Mouse (Mus musculus): ENCODE results near the gene Lrrc23.

The Lrrc23 gene

DNA sequence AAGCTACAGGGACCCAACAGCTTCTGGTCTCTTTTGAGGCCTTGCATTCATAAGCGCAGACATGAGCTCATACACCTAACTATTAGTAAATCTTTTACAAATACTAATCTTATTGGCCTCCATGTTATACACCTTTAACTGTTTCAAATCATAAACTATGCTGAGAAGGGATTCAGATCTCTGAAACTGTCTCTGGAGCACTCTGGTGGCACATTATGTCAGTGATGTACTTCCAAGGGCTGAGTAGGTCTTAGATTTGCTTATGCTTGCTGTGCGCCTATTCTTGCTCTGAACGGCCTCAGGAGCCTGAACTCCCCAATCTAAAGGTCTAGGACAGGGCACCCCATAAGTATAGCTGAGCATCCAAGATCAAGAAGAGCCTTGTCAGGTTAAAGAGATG, 37.7 kb downstream of the Lrrc23 start:
- DNase-seq (ENCODE audit: extremely low spot score), result no peak

DNA sequence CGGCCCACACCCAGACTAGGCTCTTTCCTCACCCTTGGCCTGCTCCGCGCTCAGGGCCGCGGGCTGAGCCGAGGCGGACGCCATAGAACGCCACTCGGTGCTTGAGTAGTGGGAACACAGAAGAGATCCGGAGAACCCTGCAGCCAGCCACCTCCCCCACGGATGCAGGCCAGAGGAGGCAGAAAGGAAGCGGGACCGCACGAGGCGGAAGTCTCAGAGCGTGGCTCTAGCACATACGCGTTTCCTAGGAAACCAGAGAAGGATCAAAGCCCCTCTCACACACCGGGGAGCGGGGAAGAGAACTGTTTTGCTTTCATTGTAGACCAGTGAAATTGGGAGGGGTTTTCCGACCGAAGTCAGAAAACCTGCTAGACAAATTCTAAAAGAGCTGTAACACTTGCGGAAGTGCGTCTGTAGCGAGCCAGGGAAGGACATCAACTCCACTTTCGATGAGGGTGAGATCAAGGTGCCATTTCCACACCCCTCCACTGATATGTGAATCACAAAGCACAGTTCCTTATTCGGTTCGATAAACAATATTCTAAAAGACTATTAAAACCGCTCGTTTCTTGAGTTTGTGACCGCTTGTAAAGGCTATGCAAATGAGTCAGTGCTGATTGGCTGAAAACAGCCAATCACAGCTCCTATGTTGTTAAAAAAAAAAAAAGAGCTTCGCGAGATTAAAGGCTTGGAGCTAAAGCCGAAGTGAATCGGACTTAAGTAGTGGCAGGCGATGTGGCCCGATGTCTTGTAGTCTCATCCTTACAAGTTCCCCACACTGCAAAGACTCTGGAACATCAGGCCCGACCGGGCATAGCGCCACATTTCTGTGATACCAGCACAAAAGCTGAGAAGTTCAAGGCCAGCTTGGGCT, 38.4 kb downstream of the Lrrc23 start, which contains the start of gene Grcc10:
Gene Grcc10, minus strand, starts transcription at position 487 of the 874 bp plus-strand sequence.
- peak; percentile 95 for DNase-seq (ENCODE audit: extremely low spot score)

DNA sequence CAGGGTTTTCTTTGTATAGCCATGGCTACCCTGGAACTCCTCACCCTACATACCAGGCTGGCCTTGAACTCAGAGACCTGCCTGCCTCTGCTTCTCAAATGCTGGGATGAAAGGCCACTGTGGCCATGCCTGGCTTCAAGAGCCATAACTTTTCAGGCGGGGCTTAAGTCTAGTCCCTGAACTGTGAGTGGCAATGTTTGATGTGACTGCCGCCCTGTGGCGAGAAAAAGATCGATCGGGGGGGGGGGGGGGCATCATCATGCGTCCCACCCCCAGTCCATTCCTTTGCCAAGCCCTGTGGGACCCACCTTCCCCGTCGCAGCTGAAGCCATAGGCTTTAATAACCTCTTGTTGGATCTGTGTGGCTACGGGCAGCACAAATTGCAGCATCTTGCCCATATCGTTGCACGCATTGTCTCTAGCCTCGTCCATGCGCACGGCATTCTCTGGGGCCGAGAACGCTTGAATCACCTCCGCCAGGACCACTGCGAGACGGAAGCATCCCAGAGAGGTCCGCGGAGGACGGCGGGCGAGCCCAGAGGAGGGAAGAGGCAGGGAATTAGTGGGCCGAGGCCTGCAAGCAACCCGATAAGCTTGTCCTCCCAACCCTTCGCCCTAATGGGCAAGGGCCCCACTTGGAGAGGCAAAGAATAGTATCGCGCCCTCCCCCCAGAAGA, 39.2 kb downstream of the Lrrc23 start:
- DNase-seq (ENCODE audit: extremely low spot score), result no peak

DNA sequence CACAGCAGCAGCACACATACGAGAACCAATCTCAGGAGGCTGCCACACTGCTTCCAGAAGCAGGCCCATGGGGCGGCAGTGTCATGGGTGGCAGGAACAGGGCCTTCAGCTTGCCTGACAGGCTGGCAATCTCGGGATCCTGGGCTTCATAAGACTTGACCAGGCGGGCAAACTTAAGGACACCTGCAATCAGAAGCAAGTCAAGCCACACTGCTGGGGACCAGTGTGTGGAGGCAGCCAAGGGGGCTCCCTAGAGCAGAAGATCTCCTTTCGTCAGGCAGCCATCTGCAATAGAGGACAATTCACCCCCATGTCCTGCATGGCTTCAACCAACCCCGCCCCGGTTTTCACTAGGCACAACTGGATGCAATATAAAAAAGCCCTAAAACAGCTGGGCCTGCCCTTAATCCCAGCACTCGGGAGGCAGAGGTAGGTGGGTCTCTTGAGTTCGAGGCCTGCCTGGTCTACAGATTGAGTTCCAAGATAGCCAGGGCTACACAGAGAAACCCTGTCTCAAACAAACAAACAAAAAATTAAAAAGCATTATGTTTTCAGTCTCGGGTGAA, 40.2 kb downstream of the Lrrc23 start:
- DNase-seq (ENCODE audit: extremely low spot score), result no peak

DNA sequence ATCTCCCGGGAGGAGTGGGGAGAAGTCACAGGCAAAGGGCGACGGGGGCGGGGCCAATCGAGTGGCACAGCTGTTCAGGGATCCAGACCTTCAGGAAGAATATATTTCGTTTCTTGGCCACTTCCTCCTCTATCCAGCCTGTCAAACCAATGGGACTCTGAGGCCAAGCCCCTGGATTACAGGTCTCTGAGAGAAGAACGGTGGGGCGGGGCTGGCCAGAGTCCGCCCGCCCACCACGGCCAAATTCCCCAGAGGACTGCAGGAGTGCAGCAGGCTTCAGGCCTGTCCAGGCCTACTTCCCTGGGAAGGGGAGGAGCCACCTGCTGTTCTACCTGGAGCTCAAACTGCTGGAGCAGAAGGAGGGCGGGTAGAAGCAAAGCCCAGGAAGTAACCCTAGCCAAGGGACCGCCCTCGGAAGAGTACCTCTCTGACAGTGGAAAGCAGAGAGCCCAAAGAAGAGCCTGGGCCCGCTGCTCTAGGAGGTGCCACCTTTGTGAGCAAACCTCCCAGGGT, 41.0 kb downstream of the Lrrc23 start, which contains the start of gene Ptpn6:
Gene Ptpn6, minus strand, starts transcription at position 204 of the 513 bp plus-strand sequence.
- DNase-seq (ENCODE audit: extremely low spot score), result peak; percentile 54

DNA sequence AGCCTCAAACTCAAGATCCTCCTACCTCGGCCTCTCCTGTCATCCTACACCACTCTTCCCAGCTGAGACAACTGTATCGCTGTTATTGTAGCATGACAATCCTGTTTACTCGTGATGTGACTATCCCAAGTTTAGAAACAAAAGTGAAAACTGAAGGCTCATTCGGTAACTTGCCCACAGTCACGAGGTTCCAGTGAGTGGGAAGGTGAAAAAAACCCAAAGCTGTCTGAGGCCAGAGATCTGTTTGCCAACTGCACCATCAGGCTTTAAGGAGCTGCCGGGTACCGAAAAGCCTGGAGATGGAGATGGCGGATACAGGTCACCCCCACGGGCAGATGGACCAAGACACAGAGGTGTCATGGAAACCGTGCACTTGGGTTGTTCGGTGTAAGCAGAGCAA, 42.5 kb downstream of the Lrrc23 start:
- no peak for DNase-seq (ENCODE audit: extremely low spot score)

DNA sequence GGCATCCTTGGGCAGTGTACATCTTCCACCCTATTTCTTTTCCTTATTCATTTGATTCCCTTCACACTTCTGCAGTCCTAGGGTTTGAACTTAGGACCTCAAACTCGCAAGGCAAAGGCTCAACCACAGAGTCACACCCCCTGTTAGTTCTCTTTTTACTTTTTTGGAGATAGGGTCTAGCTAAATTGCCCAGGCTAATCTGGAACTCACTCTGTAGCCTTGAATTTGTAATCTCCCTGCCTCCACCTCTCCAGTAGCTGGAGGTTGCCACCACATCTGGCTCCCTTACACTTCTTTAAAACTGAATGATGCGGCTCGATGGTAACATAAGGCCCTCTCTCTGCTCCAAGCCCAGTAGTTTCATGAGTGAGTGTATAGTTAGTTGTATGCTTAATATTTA, 45.1 kb downstream of the Lrrc23 start:
- DNase-seq (ENCODE audit: extremely low spot score), result no peak

DNA sequence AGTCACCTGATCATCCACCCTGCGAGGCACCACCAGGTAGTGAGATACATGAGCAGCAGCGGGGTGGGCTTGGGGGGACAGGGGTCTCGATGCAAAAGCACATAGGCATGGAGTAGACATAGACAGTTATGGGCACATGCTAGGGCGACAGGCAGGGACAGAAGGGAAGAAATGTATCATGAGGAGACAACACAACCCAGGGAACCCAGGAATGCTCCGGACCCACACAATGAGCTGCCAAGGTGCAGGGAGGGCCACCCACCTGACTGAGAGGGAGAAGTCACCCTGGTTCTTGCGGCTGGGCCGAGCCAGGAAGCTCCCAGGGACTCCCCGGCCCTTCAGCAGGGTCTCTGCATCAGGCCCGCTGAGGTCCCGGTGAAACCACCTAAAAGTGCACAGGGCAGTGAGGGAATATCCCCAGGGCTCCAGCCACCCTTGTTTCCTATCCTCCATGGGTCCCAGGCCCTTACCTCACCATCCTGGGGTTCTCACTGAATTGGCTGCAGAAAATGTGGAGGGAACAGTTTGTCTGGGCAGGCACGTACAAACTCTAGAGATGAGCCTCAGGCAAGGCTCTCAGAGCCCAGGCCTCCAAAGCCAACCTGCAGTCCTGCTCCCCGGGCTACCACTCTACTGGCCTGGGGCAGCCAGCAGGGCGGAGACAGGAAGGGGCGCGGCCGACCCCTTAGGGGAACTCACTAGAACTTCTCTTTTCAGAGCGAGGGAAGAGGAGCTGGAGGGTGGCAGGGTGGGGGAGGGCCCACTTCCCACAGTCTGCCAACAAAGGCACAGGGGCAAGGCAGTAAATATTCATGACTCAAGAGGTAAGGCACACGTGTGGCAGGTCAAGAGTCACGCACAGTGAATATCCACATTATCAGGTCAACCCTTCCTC, 46.8 kb downstream of the Lrrc23 start:
- DNase-seq (ENCODE audit: extremely low spot score), result no peak

DNA sequence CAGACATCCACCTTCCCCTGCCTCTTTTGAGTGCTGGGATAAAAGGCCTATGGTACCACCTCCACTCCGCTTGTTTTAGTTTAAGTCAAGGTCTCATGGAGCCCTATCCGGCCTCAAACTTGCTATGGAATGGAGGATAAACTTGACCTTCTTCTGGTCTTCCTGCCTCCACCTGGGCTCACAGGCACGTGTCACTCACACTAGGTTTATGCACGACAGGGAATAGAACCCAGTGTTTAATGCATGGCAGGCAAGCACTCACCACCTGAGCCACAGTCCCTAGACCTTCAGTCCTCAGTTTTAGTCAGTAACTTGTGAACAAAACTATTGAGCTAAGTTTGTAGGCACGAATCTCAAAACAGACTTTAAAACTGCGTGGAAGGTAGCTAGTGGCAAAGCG, 48.5 kb downstream of the Lrrc23 start:
- DNase-seq (ENCODE audit: extremely low spot score), result no peak

DNA sequence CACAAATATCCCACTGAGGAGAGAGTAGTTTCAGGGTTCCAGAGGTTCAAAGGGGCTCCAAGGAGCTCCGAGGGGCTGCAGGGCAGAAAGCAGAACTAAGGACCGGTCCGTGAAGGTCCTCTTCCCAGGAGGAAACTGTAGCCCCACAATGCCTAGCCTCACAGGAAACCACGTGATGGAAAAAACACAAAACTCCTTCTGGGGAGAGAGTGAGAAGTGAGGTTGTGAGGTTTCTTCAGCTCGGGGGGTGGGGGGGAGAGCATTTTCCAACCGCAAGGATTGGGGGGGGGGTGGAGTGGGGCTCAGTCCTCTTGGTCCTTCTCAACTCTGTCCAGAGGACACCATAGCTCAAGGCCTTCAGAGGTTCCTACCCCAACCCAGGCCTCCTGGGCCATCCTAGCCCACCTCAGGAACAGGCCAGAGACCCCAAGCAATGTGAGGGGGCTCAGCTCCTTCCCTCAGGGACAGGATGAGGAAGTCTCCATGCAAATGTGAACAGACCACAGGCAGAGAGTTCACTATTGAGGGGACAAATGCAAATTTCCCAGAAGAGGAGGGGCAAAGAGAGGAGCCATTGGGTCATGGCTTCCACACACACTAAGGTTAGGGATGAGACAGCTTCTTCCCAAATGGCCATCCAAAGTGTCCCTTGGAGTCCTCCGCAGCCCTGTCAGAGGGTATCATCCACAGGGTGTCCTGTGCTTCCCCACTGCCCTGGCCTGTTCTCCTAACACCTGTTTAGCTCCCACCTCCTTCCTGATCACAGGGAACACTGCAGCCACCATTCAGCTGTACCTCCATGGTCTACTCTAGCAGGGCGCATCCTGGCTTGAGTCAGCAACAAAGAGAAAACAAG, 49.4 kb downstream of the Lrrc23 start:
- DNase-seq (ENCODE audit: extremely low spot score), result no peak

DNA sequence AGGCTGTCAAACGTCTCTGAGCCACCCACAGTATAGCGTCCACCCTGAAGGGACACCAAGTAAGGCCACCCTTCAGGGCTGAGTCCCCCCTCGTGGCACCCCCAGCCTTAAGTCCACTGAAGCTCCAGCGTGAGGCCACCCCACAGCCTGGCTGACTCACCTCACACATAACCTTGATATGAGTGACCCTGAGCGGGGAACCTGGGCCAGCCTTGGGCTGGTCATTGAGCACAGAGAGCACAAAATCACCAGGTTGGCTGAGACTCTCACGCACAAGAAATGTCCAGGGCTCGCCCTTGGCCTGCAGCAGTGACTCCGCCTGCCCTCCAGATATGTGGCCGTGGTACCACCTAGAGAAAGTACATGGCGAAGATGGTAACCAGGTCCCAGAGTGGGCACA, 50.9 kb downstream of the Lrrc23 start:
- DNase-seq (ENCODE audit: extremely low spot score), result no peak

DNA sequence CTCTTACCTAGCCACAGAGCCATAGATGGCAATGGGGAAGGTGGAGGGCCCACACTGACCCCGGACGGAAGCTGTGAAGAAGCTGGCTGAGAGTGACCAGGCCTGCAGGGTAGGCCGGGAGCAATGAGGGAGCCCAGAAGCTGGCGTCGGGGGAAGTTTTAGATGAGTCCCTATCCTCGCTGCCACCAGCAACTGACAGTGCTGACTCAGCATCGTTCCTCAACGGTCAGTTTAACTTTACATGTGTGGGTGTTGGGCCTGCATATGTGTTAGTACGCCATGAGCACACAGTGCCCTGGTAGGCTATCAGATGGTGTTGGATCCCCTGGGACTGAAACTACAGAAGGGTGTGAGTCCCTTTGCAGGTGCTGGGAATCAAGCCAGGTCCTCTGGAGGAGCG, 55.1 kb downstream of the Lrrc23 start:
- DNase-seq (ENCODE audit: extremely low spot score), result no peak

DNA sequence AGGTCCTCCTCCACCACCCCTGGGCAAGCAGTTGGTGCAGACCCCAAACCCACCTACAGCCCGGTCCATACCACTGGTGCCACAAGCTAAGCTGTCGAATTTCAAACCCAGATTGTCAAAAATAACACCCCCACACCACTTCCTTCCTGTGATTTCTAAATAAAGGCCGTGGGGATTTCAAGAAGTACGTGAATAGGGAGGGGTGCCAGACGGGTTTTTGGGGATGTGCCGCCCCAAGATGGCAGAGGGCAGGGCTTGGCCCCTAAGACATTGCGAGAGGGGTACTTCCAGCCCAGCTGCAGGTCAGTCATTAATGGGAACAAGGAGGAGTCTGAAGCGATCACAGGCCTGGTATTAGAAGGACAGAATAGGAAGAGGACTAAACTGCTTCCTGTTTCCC, 56.0 kb downstream of the Lrrc23 start:
- DNase-seq (ENCODE audit: extremely low spot score), result no peak

DNA sequence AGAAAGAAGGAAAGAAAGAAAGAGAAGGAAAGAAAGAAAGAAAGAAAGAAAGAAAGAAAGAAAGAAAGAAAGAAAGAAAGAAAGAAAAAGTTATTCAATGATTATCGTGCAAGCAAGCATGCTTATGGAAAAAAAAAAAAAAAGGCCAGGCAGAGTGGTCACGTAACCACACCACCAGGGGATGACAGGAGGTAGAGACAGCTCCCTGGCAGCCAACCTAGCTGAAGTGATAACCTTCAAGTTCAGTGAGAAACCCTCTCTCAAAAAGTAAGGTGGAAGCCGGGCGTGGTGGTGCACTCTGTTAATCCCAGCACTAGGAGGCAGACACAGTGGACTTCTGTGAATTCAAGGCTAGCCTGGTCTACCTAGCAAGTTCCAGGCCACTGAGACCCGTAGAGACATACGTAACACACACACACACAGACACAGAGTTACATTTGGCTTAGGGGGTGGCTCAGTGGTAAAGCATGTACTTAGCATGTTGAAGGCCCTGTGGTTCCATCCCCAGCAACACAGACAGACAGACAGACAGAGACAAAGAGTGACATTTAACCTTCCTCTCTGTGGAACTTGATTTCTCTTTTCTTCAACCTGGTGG, 56.6 kb downstream of the Lrrc23 start:
- DNase-seq (ENCODE audit: extremely low spot score), result no peak

DNA sequence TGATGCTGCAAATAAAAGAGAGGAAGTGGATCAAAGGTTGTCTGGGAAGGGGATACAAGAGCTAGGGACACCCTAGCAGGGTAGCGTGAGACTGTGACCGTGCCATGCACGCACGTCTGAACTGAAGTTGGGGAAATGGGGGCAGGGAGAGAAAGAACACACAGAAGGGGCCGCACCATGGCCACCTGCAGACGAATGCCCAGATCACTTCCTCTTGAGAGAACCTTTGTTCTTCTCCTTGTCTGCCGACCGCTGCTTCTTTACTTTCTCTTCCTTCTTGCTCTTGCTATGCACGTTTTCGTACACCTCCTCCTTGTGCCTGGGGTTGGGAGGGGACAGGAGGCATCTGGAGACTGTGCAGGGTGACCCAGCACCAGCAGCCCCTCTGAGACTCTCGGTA, 58.6 kb downstream of the Lrrc23 start:
- DNase-seq (ENCODE audit: extremely low spot score), result no peak
